Mouse (Mus musculus): ENCODE data around the gene Pip5k1b. TPM values are rescaled to one million over a fixed set of nuclear protein-coding genes. Genes with fewer than 3 reads are reported as not detected.
A peak's percentile ranks its signal among the peaks of the same experiment; 100 is the strongest.

The Pip5k1b gene
- polyA plus RNA-seq, 1 experiment from 2014 or later, result 12.3 TPM

- Histone ChIP-seq H3K4me2 (no peak overlapping the region), H3K4me3 (ENCODE audit: low read depth, low read length) (no peak overlapping the region), H3K4me1 (ENCODE audit: control insufficient read depth, insufficient read depth, low read length) (peaks cover 21% of the 10 kb centered on the region; the same call in 1 of the 2 replicates), H3K9ac (ENCODE audit: low read depth, low read length) (no peak overlapping the region), H3K27ac (ENCODE audit: low read depth, low read length) (no peak overlapping the region), H3K9me3 (replicated peaks; ENCODE audit: control insufficient read depth, low read length) (no peaks in the 10 kb centered on the region), H3K27me3 (ENCODE audit: control insufficient read depth, insufficient read depth, low read length) (no peaks in the 10 kb centered on the region), H3K36me3 (ENCODE audit: control insufficient read depth, insufficient read depth, low read length) (no peaks in the 10 kb centered on the region)
- no peak for ATAC-seq (replicated peaks; ENCODE audit: insufficient number of reproducible peaks, low FRiP score, low TSS enrichment)
- 90% methylated on average over 5 of the region's 5 CpGs for WGBS (ENCODE audit: insufficient replicate concordance)
These were observed 249.3 kb downstream of the Pip5k1b start for GRCm38 (mm10) chr19:24306351-24306750.

- H3K27ac ChIP-seq (ENCODE audit: low read depth, low read length), result no peak overlapping the region
- H3K9me3 ChIP-seq (replicated peaks; ENCODE audit: control insufficient read depth, low read length), result no peaks in the 10 kb centered on the region
- peaks cover 12% of the 10 kb centered on the region; the same call in 1 of the 2 replicates for H3K4me1 ChIP-seq (ENCODE audit: control insufficient read depth, insufficient read depth, low read length)
- H3K4me3 ChIP-seq (ENCODE audit: low read depth, low read length), result no peak overlapping the region
- H3K36me3 ChIP-seq (ENCODE audit: control insufficient read depth, insufficient read depth, low read length), result no peaks in the 10 kb centered on the region
- no peak for ATAC-seq (replicated peaks; ENCODE audit: insufficient number of reproducible peaks, low FRiP score, low TSS enrichment)
- WGBS (ENCODE audit: insufficient replicate concordance), result 47% methylated on average over 10 of the region's 10 CpGs
- H3K9ac ChIP-seq (ENCODE audit: low read depth, low read length), result no peak overlapping the region
- H3K4me2 ChIP-seq, result no peak overlapping the region
- no peaks in the 10 kb centered on the region for H3K27me3 ChIP-seq (ENCODE audit: control insufficient read depth, insufficient read depth, low read length)
These were observed 253.5 kb downstream of the Pip5k1b start for GRCm38 (mm10) chr19:24302198-24302597.

DNA sequence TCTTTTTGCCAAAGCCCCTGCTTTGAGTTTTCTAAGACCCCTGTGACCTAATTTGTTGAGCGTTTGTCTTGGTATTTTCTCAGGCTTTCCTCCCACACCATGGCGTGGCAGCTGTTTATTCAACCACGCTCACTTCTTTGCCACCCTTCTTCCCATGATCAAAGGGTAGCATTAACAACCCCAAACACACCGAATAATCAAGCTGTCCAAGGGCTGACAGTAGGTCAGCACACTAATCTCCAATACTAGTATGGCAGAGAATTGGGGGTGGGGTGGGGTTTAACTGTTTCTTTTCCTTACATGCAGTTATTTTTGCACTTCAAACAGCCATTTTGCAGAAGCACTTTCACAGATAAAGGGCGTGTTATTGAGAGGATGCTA lies 253.9 kb downstream of the Pip5k1b start:
- Histone ChIP-seq H3K27ac (ENCODE audit: low read depth, low read length) (no peak overlapping the region), H3K27me3 (ENCODE audit: control insufficient read depth, insufficient read depth, low read length) (no peaks in the 10 kb centered on the region), H3K4me3 (ENCODE audit: low read depth, low read length) (no peak overlapping the region), H3K4me2 (peak overlapping the region; percentile 63), H3K9me3 (replicated peaks; ENCODE audit: control insufficient read depth, low read length) (no peaks in the 10 kb centered on the region), H3K4me1 (ENCODE audit: control insufficient read depth, insufficient read depth, low read length) (peaks cover 11% of the 10 kb centered on the region; the same call in 1 of the 2 replicates), H3K36me3 (ENCODE audit: control insufficient read depth, insufficient read depth, low read length) (no peaks in the 10 kb centered on the region), H3K9ac (ENCODE audit: low read depth, low read length) (no peak overlapping the region)
- ATAC-seq (replicated peaks; ENCODE audit: insufficient number of reproducible peaks, low FRiP score, low TSS enrichment), result no peak
- 25% methylated on average over 5 of the region's 5 CpGs for WGBS (ENCODE audit: insufficient replicate concordance)

DNA sequence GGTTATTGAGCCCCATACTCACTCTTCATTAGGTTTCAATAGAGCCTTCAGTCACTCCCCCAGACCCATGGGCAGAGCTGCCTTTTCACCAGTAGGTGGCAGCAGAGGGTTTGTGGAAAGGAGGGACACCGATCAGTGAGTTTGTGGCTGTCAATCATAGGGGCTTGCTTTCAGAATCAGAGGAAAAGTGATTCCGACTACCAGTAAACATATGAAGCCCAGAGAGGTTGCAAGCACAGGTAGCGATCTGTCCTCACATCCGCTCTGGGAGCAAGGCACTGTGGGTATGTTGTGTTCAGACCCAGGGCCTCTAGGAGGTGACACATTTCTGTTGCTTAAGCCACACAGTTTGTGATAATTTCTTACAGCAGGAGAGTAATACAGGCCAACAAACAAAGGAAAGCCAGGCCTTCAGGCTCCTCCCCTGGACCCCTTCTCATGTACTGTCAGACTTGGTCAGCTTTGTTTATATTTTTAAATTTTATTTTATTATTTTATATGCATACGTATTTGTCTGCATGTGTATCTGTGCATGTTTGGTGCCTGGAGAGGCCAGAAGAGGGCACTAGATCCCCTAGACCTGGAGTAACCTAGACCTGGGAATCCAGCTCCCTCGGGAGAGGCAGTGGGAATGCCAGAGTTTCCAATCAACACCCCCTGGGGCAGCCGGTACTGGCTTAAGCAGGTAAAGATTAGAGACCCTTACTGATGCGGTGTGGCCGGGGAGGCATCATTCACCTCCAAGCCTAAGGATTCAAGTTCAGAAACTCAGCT lies 254.5 kb downstream of the Pip5k1b start:
- H3K4me3 ChIP-seq (ENCODE audit: low read depth, low read length), result peak overlapping the region; percentile 36
- no peak overlapping the region for H3K27ac ChIP-seq (ENCODE audit: low read depth, low read length)
- peaks cover 11% of the 10 kb centered on the region; the same call in 1 of the 2 replicates for H3K4me1 ChIP-seq (ENCODE audit: control insufficient read depth, insufficient read depth, low read length)
- peak; percentile 72 for ATAC-seq (replicated peaks; ENCODE audit: insufficient number of reproducible peaks, low FRiP score, low TSS enrichment)
- H3K9me3 ChIP-seq (replicated peaks; ENCODE audit: control insufficient read depth, low read length), result no peaks in the 10 kb centered on the region
- H3K4me2 ChIP-seq, result peak overlapping the region; percentile 63
- no peaks in the 10 kb centered on the region for H3K36me3 ChIP-seq (ENCODE audit: control insufficient read depth, insufficient read depth, low read length)
- H3K9ac ChIP-seq (ENCODE audit: low read depth, low read length), result peak overlapping the region; percentile 61; the same call in 1 of the 2 replicates
- WGBS (ENCODE audit: insufficient replicate concordance), result 3% methylated on average over 9 of the region's 9 CpGs
- no peaks in the 10 kb centered on the region for H3K27me3 ChIP-seq (ENCODE audit: control insufficient read depth, insufficient read depth, low read length)

DNA sequence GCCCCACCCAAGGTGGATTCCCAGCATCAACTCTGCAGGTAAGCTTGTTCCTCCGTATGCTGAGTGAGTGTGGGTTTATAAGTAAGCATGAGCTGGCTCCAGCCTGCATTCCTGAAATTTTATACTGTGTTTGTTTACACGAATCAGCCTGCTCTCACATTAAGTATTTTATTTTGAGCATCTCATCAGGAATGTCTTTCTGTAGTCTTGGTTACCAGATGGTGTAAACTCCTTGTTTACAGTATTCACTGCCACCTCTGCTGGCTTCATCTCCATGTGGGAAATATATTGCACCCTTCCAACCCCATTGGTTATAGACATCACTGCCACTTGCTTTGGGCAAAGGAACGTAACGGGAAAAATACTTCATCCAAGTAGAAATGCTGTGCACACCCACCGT lies 262.1 kb downstream of the Pip5k1b start:
- no peaks in the 10 kb centered on the region for H3K36me3 ChIP-seq (ENCODE audit: control insufficient read depth, insufficient read depth, low read length)
- ATAC-seq (replicated peaks; ENCODE audit: insufficient number of reproducible peaks, low FRiP score, low TSS enrichment), result no peak
- no peak overlapping the region for H3K4me2 ChIP-seq
- H3K9ac ChIP-seq (ENCODE audit: low read depth, low read length), result no peak overlapping the region
- H3K9me3 ChIP-seq (replicated peaks; ENCODE audit: control insufficient read depth, low read length), result no peaks in the 10 kb centered on the region
- no peaks in the 10 kb centered on the region for H3K4me1 ChIP-seq (ENCODE audit: control insufficient read depth, insufficient read depth, low read length)
- no peak overlapping the region for H3K4me3 ChIP-seq (ENCODE audit: low read depth, low read length)
- no peaks in the 10 kb centered on the region for H3K27me3 ChIP-seq (ENCODE audit: control insufficient read depth, insufficient read depth, low read length)
- H3K27ac ChIP-seq (ENCODE audit: low read depth, low read length), result no peak overlapping the region
- WGBS (ENCODE audit: insufficient replicate concordance), result 75% methylated on average over 5 of the region's 5 CpGs

DNA sequence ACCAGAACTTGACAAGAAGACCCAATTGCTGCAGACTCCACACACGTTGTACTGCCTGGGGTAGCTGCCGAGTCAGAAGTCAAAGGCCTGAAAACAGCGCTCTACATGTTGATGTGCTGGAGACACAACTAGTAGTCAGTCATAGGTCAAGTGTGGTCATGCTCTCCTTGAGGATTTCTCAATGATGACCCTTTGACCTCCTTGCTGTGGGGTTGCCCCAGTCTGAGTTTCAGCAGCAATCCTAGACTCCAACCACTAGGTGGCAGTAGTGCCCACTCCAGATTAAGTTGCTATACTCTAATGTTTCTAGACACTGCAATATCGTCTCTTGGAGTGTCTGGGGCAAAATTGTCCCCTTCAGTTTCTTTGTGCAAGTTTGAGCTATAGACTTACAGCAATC lies 271.5 kb downstream of the Pip5k1b start:
- Histone ChIP-seq H3K9me3 (replicated peaks; ENCODE audit: control insufficient read depth, low read length) (no peaks in the 10 kb centered on the region), H3K27ac (ENCODE audit: low read depth, low read length) (no peak overlapping the region), H3K4me1 (ENCODE audit: control insufficient read depth, insufficient read depth, low read length) (peaks cover 4% of the 10 kb centered on the region; the same call in 1 of the 2 replicates), H3K9ac (ENCODE audit: low read depth, low read length) (no peak overlapping the region), H3K4me2 (no peak overlapping the region), H3K27me3 (ENCODE audit: control insufficient read depth, insufficient read depth, low read length) (no peaks in the 10 kb centered on the region), H3K4me3 (ENCODE audit: low read depth, low read length) (no peak overlapping the region), H3K36me3 (ENCODE audit: control insufficient read depth, insufficient read depth, low read length) (no peaks in the 10 kb centered on the region)
- no peak for ATAC-seq (replicated peaks; ENCODE audit: insufficient number of reproducible peaks, low FRiP score, low TSS enrichment)
- WGBS (ENCODE audit: insufficient replicate concordance), result 53% methylated on average over 4 of the region's 4 CpGs

- H3K4me2 ChIP-seq, result peak overlapping the region; percentile 90
- 59% methylated on average over 7 of the region's 7 CpGs for WGBS (ENCODE audit: insufficient replicate concordance)
- H3K27ac ChIP-seq (ENCODE audit: low read depth, low read length), result no peak overlapping the region
- 0 out of 2 replicates have a peak, but pooled peaks cover 2% of the 10 kb centered on the region for H3K36me3 ChIP-seq (ENCODE audit: control insufficient read depth, insufficient read depth, low read length)
- no peak for ATAC-seq (replicated peaks; ENCODE audit: insufficient number of reproducible peaks, low FRiP score, low TSS enrichment)
- H3K9me3 ChIP-seq (replicated peaks; ENCODE audit: control insufficient read depth, low read length), result no peaks in the 10 kb centered on the region
- peaks cover 9% of the 10 kb centered on the region for H3K4me1 ChIP-seq (ENCODE audit: control insufficient read depth, insufficient read depth, low read length)
- peak overlapping the region; percentile 68; the same call in 1 of the 2 replicates for H3K4me3 ChIP-seq (ENCODE audit: low read depth, low read length)
- no peak overlapping the region for H3K9ac ChIP-seq (ENCODE audit: low read depth, low read length)
- H3K27me3 ChIP-seq (ENCODE audit: control insufficient read depth, insufficient read depth, low read length), result no peaks in the 10 kb centered on the region
These were observed 274.2 kb downstream of the Pip5k1b start for GRCm38 (mm10) chr19:24281288-24281980.

DNA sequence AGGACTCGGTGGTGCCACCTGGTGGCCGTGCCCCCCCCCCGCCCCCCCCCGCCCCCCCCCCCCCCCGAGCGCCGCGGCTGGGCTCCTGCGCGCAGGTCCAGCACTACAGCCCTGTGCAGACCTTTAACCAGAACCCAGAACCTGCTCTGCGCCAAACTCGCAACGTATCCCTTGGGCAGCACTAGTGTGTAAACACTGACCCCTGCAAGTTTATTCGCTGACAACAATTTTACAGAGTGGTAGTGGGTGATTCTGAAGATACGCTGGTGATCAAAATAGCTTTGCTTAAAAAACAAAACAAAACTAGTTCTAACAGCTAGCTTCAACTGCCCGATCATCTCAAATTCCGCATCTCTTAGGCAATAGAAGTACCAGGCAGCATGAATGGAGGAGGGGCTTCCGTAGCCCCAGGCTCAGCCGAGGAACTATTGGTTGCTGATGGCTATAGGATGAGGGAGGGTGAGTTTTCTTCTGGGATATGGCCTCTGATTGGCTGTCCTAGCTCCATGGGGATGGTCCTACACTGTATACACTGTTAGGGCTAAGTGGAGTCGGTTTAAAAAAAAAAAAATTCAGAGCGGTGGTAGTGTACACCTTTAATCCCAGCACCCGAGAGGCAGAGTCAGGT lies 275.0 kb downstream of the Pip5k1b start, which contains the start of gene Fxn:
Fxn (minus strand) TSS at position 5 of the 628 bp plus-strand sequence.
- 2% methylated on average over 16 of the region's 22 CpGs for WGBS (ENCODE audit: insufficient replicate concordance)
- peak within 1 kb of the TSS; percentile 93 for H3K27ac ChIP-seq (ENCODE audit: low read depth, low read length)
- peaks cover 9% of the 10 kb centered on the region for H3K4me1 ChIP-seq (ENCODE audit: control insufficient read depth, insufficient read depth, low read length)
- peak within 1 kb of the TSS; percentile 91 for H3K9ac ChIP-seq (ENCODE audit: low read depth, low read length)
- peak within 1 kb of the TSS; percentile 68 for H3K4me3 ChIP-seq (ENCODE audit: low read depth, low read length)
- peak; percentile 93 for ATAC-seq (replicated peaks; ENCODE audit: insufficient number of reproducible peaks, low FRiP score, low TSS enrichment)
- H3K4me2 ChIP-seq, result peak within 1 kb of the TSS; percentile 90
- 0 out of 2 replicates have a peak, but pooled peaks cover 2% of the 10 kb centered on the region for H3K36me3 ChIP-seq (ENCODE audit: control insufficient read depth, insufficient read depth, low read length)
- H3K27me3 ChIP-seq (ENCODE audit: control insufficient read depth, insufficient read depth, low read length), result no peaks in the 10 kb centered on the region
- H3K9me3 ChIP-seq (replicated peaks; ENCODE audit: control insufficient read depth, low read length), result no peaks in the 10 kb centered on the region

Data from heart, embryonic 11.5 days (tissue).